Mouse (Mus musculus): ENCODE data around the gene Slc9a3.

- TF ChIP-seq MAX (IDR thresholded peaks at IDR 0.05; ENCODE audit: low read depth): no peak
- no peak for TF ChIP-seq CEBPB (IDR thresholded peaks at IDR 0.05; ENCODE audit: insufficient read depth, poor library complexity, severe bottlenecking)
- peak; percentile 99 for TF ChIP-seq POLR2A (IDR thresholded peaks at IDR 0.05; ENCODE audit: insufficient read length, low read depth)
Observed at GRCm38 (mm10) chr13:74208317-74208985, 87.2 kb downstream of the Slc9a3 start, which contains the start of gene Exoc3.

Data from myocyte (in vitro differentiated cells).